Mouse (Mus musculus): ENCODE results near the gene Cdc42se1. TPM values are rescaled to one million over a fixed set of nuclear protein-coding genes. Genes with fewer than 3 reads are reported as not detected.
A peak's percentile ranks its signal among the peaks of the same experiment; 100 is the strongest.

Cdc42se1 gene
- total RNA-seq, 2 experiments from 2014 or later: 73.5 to 83.9 TPM

GRCm38 (mm10) chr3:95282381-95282864 lies 53.9 kb downstream of the Cdc42se1 start:
- peak; percentile 15 to 19 for DNase-seq (ENCODE audit: extremely low spot score in 1 of 2, low spot score in 1 of 2)

GRCm38 (mm10) chr3:95282865-95283588 lies 54.5 kb downstream of the Cdc42se1 start:
- peak; percentile 53 to 61 for DNase-seq (ENCODE audit: extremely low spot score in 1 of 2, low spot score in 1 of 2)

- no peak for DNase-seq (ENCODE audit: extremely low spot score in 1 of 2, low spot score in 1 of 2)
Observed at GRCm38 (mm10) chr3:95283589-95283941, 55.0 kb downstream of the Cdc42se1 start.

GRCm38 (mm10) chr3:95284062-95284461 lies 55.5 kb downstream of the Cdc42se1 start:
- DNase-seq (ENCODE audit: extremely low spot score in 1 of 2, low spot score in 1 of 2): no peak

GRCm38 (mm10) chr3:95284501-95285281 lies 56.2 kb downstream of the Cdc42se1 start:
- no peak for DNase-seq (ENCODE audit: extremely low spot score in 1 of 2, low spot score in 1 of 2)

GRCm38 (mm10) chr3:95285390-95285789 lies 56.9 kb downstream of the Cdc42se1 start:
- DNase-seq (ENCODE audit: extremely low spot score in 1 of 2, low spot score in 1 of 2): no peak

Other genes with a start within 250 kb of the Cdc42se1 start
- gene Zfp687, start 213.3 kb upstream of the Cdc42se1 start, total RNA-seq (2021): 10 to 100 TPM; 23.4 to 30.0 TPM
- 100 to 1,000 TPM; 156 to 163 TPM for gene Psmd4, start 186.1 kb upstream of the Cdc42se1 start, total RNA-seq (2021)
- gene Pip5k1a, start 121.8 kb upstream of the Cdc42se1 start, total RNA-seq (2021): 10 to 100 TPM; 57.6 to 58.0 TPM
- 10 to 100 TPM; 46.2 to 50.3 TPM for gene Vps72, start 117.7 kb upstream of the Cdc42se1 start, total RNA-seq (2021)
- gene Tmod4, start 104.3 kb upstream of the Cdc42se1 start, total RNA-seq (2021): under 1 TPM; 0.76 to 0.94 TPM
- 10 to 100 TPM; 43.1 to 48.2 TPM for gene Scnm1, start 94.7 kb upstream of the Cdc42se1 start, total RNA-seq (2021)
- 10 to 100 TPM; 16.5 to 18.4 TPM for gene Lysmd1, start 94.6 kb upstream of the Cdc42se1 start, total RNA-seq (2021)
- 1 to 10 TPM; 2.1 to 3.1 TPM for gene Tnfaip8l2, start 86.4 kb upstream of the Cdc42se1 start, total RNA-seq (2021)
- gene Sema6c, start 68.3 kb upstream of the Cdc42se1 start, total RNA-seq (2021): 10 to 100 TPM; 35.1 to 41.9 TPM
- gene Gabpb2, start 10.8 kb upstream of the Cdc42se1 start, total RNA-seq (2021): 10 to 100 TPM; 10.9 to 15.1 TPM
- 100 to 1,000 TPM; 350 to 366 TPM for gene Mllt11, start 3.4 kb downstream of the Cdc42se1 start, total RNA-seq (2021)
- gene Gm128, start 12.9 kb downstream of the Cdc42se1 start, total RNA-seq (2021): under 1 TPM in 1 of 2 experiments, not detected in 1; 0.12 TPM
- gene Bnipl, start 22.5 kb downstream of the Cdc42se1 start, total RNA-seq (2021): under 1 TPM; 0.22 to 0.52 TPM
- 10 to 100 TPM; 21.5 to 24.2 TPM for gene Mindy1, start 52.6 kb downstream of the Cdc42se1 start, total RNA-seq (2021)
- 10 to 100 TPM; 20.6 to 22.6 TPM for gene Prune1, start 53.3 kb downstream of the Cdc42se1 start, total RNA-seq (2021)
- gene Anxa9, start 78.4 kb downstream of the Cdc42se1 start, total RNA-seq (2021): 1 to 10 TPM in 1 of 2 experiments, under 1 TPM in 1; 0.47 to 1.2 TPM
- gene Cers2, start 86.1 kb downstream of the Cdc42se1 start, total RNA-seq (2021): 10 to 100 TPM; 71.2 to 73.9 TPM
- 10 to 100 TPM; 34.3 to 39.4 TPM for gene Setdb1, start 128.5 kb downstream of the Cdc42se1 start, total RNA-seq (2021)
- not detected for gene 4930558C23Rik, start 174.1 kb downstream of the Cdc42se1 start, total RNA-seq (2021)
- 10 to 100 TPM; 28.5 to 40.4 TPM for gene Arnt, start 205.7 kb downstream of the Cdc42se1 start, total RNA-seq (2021)

Measured in layer of hippocampus, postnatal 25 days (tissue).